Mouse (Mus musculus): ENCODE results near the gene Surf2. TPM values are rescaled to one million over a fixed set of nuclear protein-coding genes. Genes with fewer than 3 reads are reported as not detected.
A peak's percentile ranks its signal among the peaks of the same experiment; 100 is the strongest.
"Not testable (repeated sequence)": the region's sequence is repeated elsewhere in the genome, so short reads cannot be mapped to it uniquely, and the experiment has no call there.

Surf2 gene
- polyA plus RNA-seq (2015; fragmentation: Nextera tagmentation; extraction: Ambion mirVana): 33.0 and 34.6 TPM in 2 replicates

GRCm38 (mm10) chr2:26915927-26916728 is at the start of gene Surf2, which contains the start of gene Surf1:
TSS of gene Surf2 (plus strand) at chr2:26916367.
TSS of gene Surf1 (minus strand) at chr2:26916530.
- peaks cover 49% of the 10 kb centered on the region for H3K36me3 ChIP-seq (ENCODE audit: control insufficient read depth, insufficient read depth, low read length)
- WGBS: 2% methylated on average over 47 of the region's 47 CpGs
- H3K9ac ChIP-seq (ENCODE audit: low read length): peak within 1 kb of the TSS; percentile 88

GRCm38 (mm10) chr2:26870666-26871065 is 45.5 kb upstream of the Surf2 start:
- Histone ChIP-seq H3K36me3 (ENCODE audit: control insufficient read depth, insufficient read depth, low read length) (no peaks in the 10 kb centered on the region), H3K27ac (ENCODE audit: low read length) (no peak overlapping the region), H3K4me2 (ENCODE audit: low read depth, low read length) (no peak overlapping the region), H3K27me3 (ENCODE audit: control insufficient read depth, insufficient read depth, low read depth, low read length) (no peaks in the 10 kb centered on the region), H3K9ac (ENCODE audit: low read length) (no peak overlapping the region), H3K4me3 (ENCODE audit: low read length) (no peak overlapping the region), H3K9me3 (ENCODE audit: control insufficient read depth, low read length) (no peaks in the 10 kb centered on the region), H3K4me1 (replicated peaks; ENCODE audit: control insufficient read depth, insufficient read depth, low read length) (no peaks in the 10 kb centered on the region)
- WGBS: 36% methylated on average over 6 of the region's 6 CpGs
- no peak for ATAC-seq (ENCODE audit: low read depth)

More at GRCm38 (mm10) chr2:26915927-26916728, at the start of gene Surf2, which contains the start of gene Surf1:
- Histone ChIP-seq H3K4me2 (ENCODE audit: low read depth, low read length) (peak within 1 kb of the TSS; percentile 83), H3K4me1 (replicated peaks; ENCODE audit: control insufficient read depth, insufficient read depth, low read length) (peaks cover 33% of the 10 kb centered on the region), H3K27me3 (ENCODE audit: control insufficient read depth, insufficient read depth, low read depth, low read length) (no peaks in the 10 kb centered on the region), H3K9me3 (ENCODE audit: control insufficient read depth, low read length) (no peaks in the 10 kb centered on the region), H3K27ac (ENCODE audit: low read length) (peak within 1 kb of the TSS; percentile 51), H3K4me3 (ENCODE audit: low read length) (peak within 1 kb of the TSS; percentile 67)
- ATAC-seq (ENCODE audit: low read depth): peak; percentile 76

- Histone ChIP-seq H3K4me2 (ENCODE audit: low read depth, low read length) (no peak overlapping the region), H3K36me3 (ENCODE audit: control insufficient read depth, insufficient read depth, low read length) (no peaks in the 10 kb centered on the region), H3K9me3 (ENCODE audit: control insufficient read depth, low read length) (peaks cover 3% of the 10 kb centered on the region; the same call in 1 of the 2 replicates), H3K27me3 (ENCODE audit: control insufficient read depth, insufficient read depth, low read depth, low read length) (no peaks in the 10 kb centered on the region), H3K27ac (ENCODE audit: low read length) (no peak overlapping the region), H3K4me1 (replicated peaks; ENCODE audit: control insufficient read depth, insufficient read depth, low read length) (no peaks in the 10 kb centered on the region), H3K4me3 (ENCODE audit: low read length) (no peak overlapping the region), H3K9ac (ENCODE audit: low read length) (no peak overlapping the region)
- no peak for ATAC-seq (ENCODE audit: low read depth)
Measured at GRCm38 (mm10) chr2:26878571-26878970, 37.6 kb upstream of the Surf2 start.

- not testable (repeated sequence) for H3K9ac ChIP-seq (ENCODE audit: low read length); H3K4me1 ChIP-seq (replicated peaks; ENCODE audit: control insufficient read depth, insufficient read depth, low read length); ATAC-seq (ENCODE audit: low read depth); H3K9me3 ChIP-seq (ENCODE audit: control insufficient read depth, low read length); H3K36me3 ChIP-seq (ENCODE audit: control insufficient read depth, insufficient read depth, low read length); H3K4me2 ChIP-seq (ENCODE audit: low read depth, low read length); H3K4me3 ChIP-seq (ENCODE audit: low read length); H3K27me3 ChIP-seq (ENCODE audit: control insufficient read depth, insufficient read depth, low read depth, low read length); H3K27ac ChIP-seq (ENCODE audit: low read length)
- 84% methylated on average over 2 of the region's 2 CpGs for WGBS
Measured at GRCm38 (mm10) chr2:26885541-26885940, 30.6 kb upstream of the Surf2 start.

- not testable (repeated sequence) for H3K9ac ChIP-seq (ENCODE audit: low read length); H3K27ac ChIP-seq (ENCODE audit: low read length); H3K9me3 ChIP-seq (ENCODE audit: control insufficient read depth, low read length); H3K4me3 ChIP-seq (ENCODE audit: low read length); ATAC-seq (ENCODE audit: low read depth); H3K27me3 ChIP-seq (ENCODE audit: control insufficient read depth, insufficient read depth, low read depth, low read length); H3K4me1 ChIP-seq (replicated peaks; ENCODE audit: control insufficient read depth, insufficient read depth, low read length); H3K4me2 ChIP-seq (ENCODE audit: low read depth, low read length)
- 73% methylated on average over 4 of the region's 4 CpGs for WGBS
- peaks cover 11% of the 10 kb centered on the region for H3K36me3 ChIP-seq (ENCODE audit: control insufficient read depth, insufficient read depth, low read length)
Measured at GRCm38 (mm10) chr2:26886170-26886569, 30.0 kb upstream of the Surf2 start.

GRCm38 (mm10) chr2:26895898-26896297 is 20.3 kb upstream of the Surf2 start:
- Histone ChIP-seq H3K9me3 (ENCODE audit: control insufficient read depth, low read length) (no peaks in the 10 kb centered on the region), H3K4me1 (replicated peaks; ENCODE audit: control insufficient read depth, insufficient read depth, low read length) (no peaks in the 10 kb centered on the region), H3K27me3 (ENCODE audit: control insufficient read depth, insufficient read depth, low read depth, low read length) (no peaks in the 10 kb centered on the region), H3K4me2 (ENCODE audit: low read depth, low read length) (no peak overlapping the region), H3K36me3 (ENCODE audit: control insufficient read depth, insufficient read depth, low read length) (peaks cover 57% of the 10 kb centered on the region), H3K9ac (ENCODE audit: low read length) (no peak overlapping the region), H3K4me3 (ENCODE audit: low read length) (no peak overlapping the region), H3K27ac (ENCODE audit: low read length) (no peak overlapping the region)
- 84% methylated on average over 4 of the region's 4 CpGs for WGBS
- ATAC-seq (ENCODE audit: low read depth): no peak

GRCm38 (mm10) chr2:26900731-26901130 is 15.4 kb upstream of the Surf2 start:
- H3K36me3 ChIP-seq (ENCODE audit: control insufficient read depth, insufficient read depth, low read length): peaks cover 31% of the 10 kb centered on the region

GRCm38 (mm10) chr2:26901834-26902400 is 14.2 kb upstream of the Surf2 start:
- 6% methylated on average over 7 of the region's 7 CpGs for WGBS
- Histone ChIP-seq H3K9me3 (ENCODE audit: control insufficient read depth, low read length) (no peaks in the 10 kb centered on the region), H3K27me3 (ENCODE audit: control insufficient read depth, insufficient read depth, low read depth, low read length) (no peaks in the 10 kb centered on the region), H3K4me3 (ENCODE audit: low read length) (peak overlapping the region; percentile 68), H3K4me1 (replicated peaks; ENCODE audit: control insufficient read depth, insufficient read depth, low read length) (peaks cover 18% of the 10 kb centered on the region), H3K4me2 (ENCODE audit: low read depth, low read length) (peak overlapping the region; percentile 88), H3K9ac (ENCODE audit: low read length) (peak overlapping the region; percentile 80), H3K36me3 (ENCODE audit: control insufficient read depth, insufficient read depth, low read length) (peaks cover 35% of the 10 kb centered on the region), H3K27ac (ENCODE audit: low read length) (no peak overlapping the region)
- no peak for ATAC-seq (ENCODE audit: low read depth)

More at GRCm38 (mm10) chr2:26900731-26901130, 15.4 kb upstream of the Surf2 start:
- no peak overlapping the region for H3K4me2 ChIP-seq (ENCODE audit: low read depth, low read length)
- no peaks in the 10 kb centered on the region for H3K27me3 ChIP-seq (ENCODE audit: control insufficient read depth, insufficient read depth, low read depth, low read length)
- peaks cover 18% of the 10 kb centered on the region for H3K4me1 ChIP-seq (replicated peaks; ENCODE audit: control insufficient read depth, insufficient read depth, low read length)
- no peak overlapping the region for H3K27ac ChIP-seq (ENCODE audit: low read length)
- no peak overlapping the region for H3K4me3 ChIP-seq (ENCODE audit: low read length)
- ATAC-seq (ENCODE audit: low read depth): no peak
- WGBS: 61% methylated on average over 1 of the region's 1 CpGs
- H3K9me3 ChIP-seq (ENCODE audit: control insufficient read depth, low read length): no peaks in the 10 kb centered on the region
- H3K9ac ChIP-seq (ENCODE audit: low read length): no peak overlapping the region

- ATAC-seq (ENCODE audit: low read depth): peak; percentile 97
- peaks cover 36% of the 10 kb centered on the region for H3K36me3 ChIP-seq (ENCODE audit: control insufficient read depth, insufficient read depth, low read length)
- peaks cover 18% of the 10 kb centered on the region for H3K4me1 ChIP-seq (replicated peaks; ENCODE audit: control insufficient read depth, insufficient read depth, low read length)
- H3K27me3 ChIP-seq (ENCODE audit: control insufficient read depth, insufficient read depth, low read depth, low read length): no peaks in the 10 kb centered on the region
- peak within 1 kb of the TSS; percentile 80 for H3K27ac ChIP-seq (ENCODE audit: low read length)
- peak within 1 kb of the TSS; percentile 80 for H3K9ac ChIP-seq (ENCODE audit: low read length)
- peak within 1 kb of the TSS; percentile 88 for H3K4me2 ChIP-seq (ENCODE audit: low read depth, low read length)
- peak within 1 kb of the TSS; percentile 68 for H3K4me3 ChIP-seq (ENCODE audit: low read length)
- H3K9me3 ChIP-seq (ENCODE audit: control insufficient read depth, low read length): no peaks in the 10 kb centered on the region
- under 1% methylated on average over 41 of the region's 41 CpGs for WGBS
Measured at GRCm38 (mm10) chr2:26902467-26903220, 13.5 kb upstream of the Surf2 start, which contains the start of gene Surf6. TSS of gene Surf6 (minus strand) at chr2:26902879.
